Mouse (Mus musculus): ENCODE measurements around the gene Gm28230. TPM values are rescaled to one million over a fixed set of nuclear protein-coding genes. Genes with fewer than 3 reads are reported as not detected.

The Gm28230 gene
- total RNA-seq, 2 experiments from 2014 or later: not detected

DNA sequence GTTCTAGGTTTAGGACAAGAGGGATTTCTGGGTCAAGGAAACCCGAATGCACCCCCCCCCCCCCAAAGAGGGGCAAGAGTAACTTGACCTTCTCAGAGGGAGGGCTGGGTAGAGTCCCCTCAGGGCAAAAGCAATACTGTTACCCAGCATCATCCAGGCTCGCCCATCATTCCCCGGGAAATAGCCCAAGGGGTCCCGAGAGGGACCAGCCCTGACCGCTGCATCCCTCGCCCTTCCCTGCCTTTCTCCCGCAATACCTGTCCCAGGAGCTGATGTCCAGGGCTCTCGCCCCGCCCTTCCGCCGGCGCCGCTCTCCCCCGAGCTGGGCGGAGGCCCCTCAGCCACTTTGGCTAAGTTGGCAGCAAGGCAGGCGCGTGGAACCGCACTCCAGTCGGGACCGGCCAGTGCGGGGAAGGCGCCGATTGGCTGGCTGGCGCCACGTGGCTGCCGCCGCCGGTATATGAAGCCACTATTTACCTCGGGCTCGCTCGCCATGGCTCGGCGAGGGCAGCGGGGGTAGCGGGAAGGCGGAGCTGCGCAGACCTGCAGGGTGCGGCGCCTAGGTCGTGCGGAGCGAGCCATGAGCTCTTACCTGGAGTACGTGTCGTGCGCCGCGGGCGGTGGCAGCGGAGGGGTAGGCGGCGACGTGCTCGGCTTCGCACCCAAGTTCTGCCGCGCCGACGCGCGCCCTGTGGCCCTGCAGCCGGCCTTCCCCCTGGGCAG is 36.2 kb downstream of the Gm28230 start, which contains the start of gene Hoxd1:
TSS of gene Hoxd1 (plus strand) at position 459 of the 723 bp plus-strand sequence.
- DNase-seq (ENCODE audit: low spot score in 2 of 2): no peak

DNA sequence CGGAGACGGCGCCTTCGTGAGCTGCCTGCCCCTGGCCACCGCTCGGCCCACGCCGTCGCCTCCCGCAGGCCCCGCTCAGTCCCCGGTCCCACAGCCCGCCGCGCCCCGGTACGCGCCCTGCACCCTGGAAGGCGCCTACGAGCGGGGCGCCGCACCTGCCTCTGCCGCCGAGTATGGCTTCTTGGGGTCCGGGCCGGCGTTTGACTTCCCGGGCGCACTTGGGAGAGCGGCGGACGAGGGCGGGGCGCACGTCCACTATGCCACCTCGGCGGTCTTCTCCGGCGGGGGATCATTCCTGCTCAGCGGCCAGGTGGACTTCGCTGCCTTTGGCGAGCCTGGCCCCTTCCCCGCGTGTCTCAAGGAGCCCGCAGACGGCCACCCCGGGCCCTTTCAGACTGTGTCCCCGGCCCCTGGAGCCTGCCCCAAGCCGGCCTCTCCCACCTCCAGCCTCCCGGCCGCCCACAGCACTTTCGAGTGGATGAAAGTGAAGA is 36.8 kb downstream of the Gm28230 start:
- no peak for DNase-seq (ENCODE audit: low spot score in 2 of 2)

GRCm38 (mm10) chr2:74763976-74764375 is 37.4 kb downstream of the Gm28230 start:
- DNase-seq (ENCODE audit: low spot score in 2 of 2): no peak

GRCm38 (mm10) chr2:74774359-74774758 is 47.8 kb downstream of the Gm28230 start:
- DNase-seq (ENCODE audit: low spot score in 2 of 2): no peak

- no peak for DNase-seq (ENCODE audit: low spot score in 2 of 2)
These were observed 51.2 kb downstream of the Gm28230 start for GRCm38 (mm10) chr2:74777536-74778275.

GRCm38 (mm10) chr2:74781386-74781785 is 54.9 kb downstream of the Gm28230 start:
- no peak for DNase-seq (ENCODE audit: low spot score in 2 of 2)

DNA sequence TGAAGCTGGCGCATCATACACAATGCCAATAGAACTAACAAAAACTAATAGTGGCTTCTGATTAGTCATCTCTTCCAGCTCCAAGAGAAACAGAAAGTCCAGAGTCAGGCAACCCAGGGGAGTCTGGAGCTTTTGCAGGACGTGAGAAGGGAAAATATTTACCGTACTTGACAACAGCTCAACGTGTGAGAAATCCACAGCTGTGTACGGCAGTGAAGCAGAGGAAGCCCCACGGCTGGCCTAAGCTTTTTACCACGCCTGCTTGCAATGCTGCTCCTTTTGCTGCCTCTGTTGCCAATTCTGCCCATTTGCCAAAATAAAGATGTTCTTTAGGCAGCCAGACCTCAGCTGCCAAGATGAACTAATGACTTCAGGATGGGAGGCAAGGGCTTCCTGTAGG is 69.0 kb downstream of the Gm28230 start:
- DNase-seq (ENCODE audit: low spot score in 2 of 2): no peak

Small RNA genes lying within 50 kb of the gene (microRNA-seq; reads per million reads assigned to microRNA genes)
- gene Gm44463 (0 reads per million in 2 experiments), gene Mir10b (17.8 to 17.9 reads per million in 2 experiments)

Other genes with a start within 250 kb of the Gm28230 start
- gene Lnpk, start 147.3 kb upstream of the Gm28230 start, total RNA-seq (2021): 10 to 100 TPM; 67.4 to 78.8 TPM
- gene Evx2, start 67.2 kb upstream of the Gm28230 start, total RNA-seq (2021): not detected
- gene Hoxd13, start 58.4 kb upstream of the Gm28230 start, total RNA-seq (2021): not detected
- not detected for gene Hoxd12, start 51.7 kb upstream of the Gm28230 start, total RNA-seq (2021)
- not detected for gene Hoxd11, start 47.2 kb upstream of the Gm28230 start, total RNA-seq (2021)
- gene Hoxd10, start 34.8 kb upstream of the Gm28230 start, total RNA-seq (2021): not detected
- gene Hoxd9, start 29.0 kb upstream of the Gm28230 start, total RNA-seq (2021): not detected
- gene Hoxd8, start 22.1 kb upstream of the Gm28230 start, total RNA-seq (2021): not detected
- not detected for gene Hoxd3, start 14.8 kb upstream of the Gm28230 start, total RNA-seq (2021)
- not detected for gene Hoxd4, start 14.8 kb upstream of the Gm28230 start, total RNA-seq (2021)
- gene Hoxd1, start 36.3 kb downstream of the Gm28230 start, total RNA-seq (2021): not detected
- gene Mtx2, start 99.1 kb downstream of the Gm28230 start, total RNA-seq (2021): 10 to 100 TPM; 44.0 to 47.6 TPM

Data from left cerebral cortex, adult 18-20 months (tissue).